Mouse (Mus musculus) frontal cortex, adult 2 months (tissue): ENCODE measurements around the gene Sag. TPM values are rescaled to one million over a fixed set of nuclear protein-coding genes. Genes with fewer than 3 reads are reported as not detected.

Experiments used
- DNase-seq, 2 experiments: peaks; one replicate each; pipeline ENCODE4 v3.0.0; 2022; ENCODE audit warnings: low spot score in 1 of 2; ENCODE audit errors: extremely low spot score in 1 of 2
- polyA plus RNA-seq: library from polyadenylated mRNA; depleted of rRNA; stranded (reverse); fragments of >200 nt; gene quantifications from 2 replicates; pipeline ENCODE4 v1.2.3, GENCODE M21; 2012; rRNA removed

Gene Sag
- polyA plus RNA-seq, 1 experiment, result 3.6 TPM

DNA sequence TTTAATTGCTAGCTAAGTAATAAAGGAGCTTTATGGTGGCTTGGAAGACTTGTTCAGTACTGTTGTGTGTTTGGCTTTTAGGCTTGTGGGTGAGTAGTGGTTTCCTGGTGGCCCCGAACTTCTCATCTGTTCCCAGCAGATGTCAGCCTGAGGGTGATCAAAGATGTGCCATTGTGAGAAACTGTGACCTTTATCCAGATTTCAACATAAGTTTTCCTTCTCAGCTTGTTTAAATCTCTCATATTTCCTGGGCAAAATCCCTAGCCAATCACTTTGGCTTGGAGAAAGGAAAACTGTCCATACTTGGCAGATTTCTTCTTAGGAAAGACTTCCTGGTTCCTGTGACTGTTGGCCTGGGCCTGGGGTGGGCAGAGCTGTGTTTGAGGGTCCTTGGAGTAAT lies 87.5 kb downstream of the Sag start:
- no peak for DNase-seq

GRCm38 (mm10) chr1:87891634-87892033 lies 88.2 kb downstream of the Sag start:
- DNase-seq, result no peak

DNA sequence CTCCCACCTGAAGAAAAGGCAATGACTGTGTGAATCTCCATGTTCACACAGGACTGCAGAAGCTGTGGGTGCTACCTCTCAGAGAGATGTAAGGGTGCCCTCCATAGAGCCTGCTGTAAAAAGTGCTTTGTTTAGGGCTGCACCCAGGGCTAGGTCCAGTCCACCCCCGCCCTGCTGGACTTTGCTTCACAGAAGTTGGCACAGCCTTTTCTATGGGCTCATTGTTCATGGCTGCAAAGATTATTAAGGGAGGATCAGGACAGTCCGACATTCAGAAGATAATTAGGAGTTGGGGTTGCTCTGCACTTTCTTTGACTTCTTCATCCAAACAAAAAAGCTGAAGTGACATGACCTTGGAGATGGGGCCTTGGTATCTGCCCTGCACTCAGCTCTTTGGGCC lies 89.0 kb downstream of the Sag start:
- no peak for DNase-seq

- DNase-seq, result no peak
Measured at GRCm38 (mm10) chr1:87893414-87893813, 89.9 kb downstream of the Sag start.

Other genes starting within 250 kb of the Sag start
- 177 and 210 TPM in 2 replicates for gene Ngef, start 229.8 kb upstream of the Sag start, polyA plus RNA-seq
- gene Inpp5d, start 183.4 kb upstream of the Sag start, polyA plus RNA-seq, result 13.1 and 19.8 TPM in 2 replicates
- gene Atg16l1, start 47.8 kb upstream of the Sag start, polyA plus RNA-seq, result 73.7 and 83.3 TPM in 2 replicates
- 57.6 and 73.7 TPM in 2 replicates for gene Dgkd, start 49.6 kb downstream of the Sag start, polyA plus RNA-seq
- 17.9 and 19.4 TPM in 2 replicates for gene Usp40, start 204.9 kb downstream of the Sag start, polyA plus RNA-seq